Mouse (Mus musculus) heart, embryonic 13.5 days (tissue): Measurements from ENCODE around the gene Sin3b. TPM values are rescaled to one million over a fixed set of nuclear protein-coding genes. Genes with fewer than 3 reads are reported as not detected.

Experiments used
- ATAC-seq: fragments of 200-750 bp; cut with Nextera tagmentation; 2 replicates; pipeline ENCODE4 v1.8.0; 2017; ENCODE audit warnings: moderate TSS enrichment; ENCODE audit not compliant: insufficient number of reproducible peaks, low FRiP score, low TSS enrichment; ENCODE audit errors: extremely low read depth
- H3K27ac ChIP-seq: fragments of 300-500 bp; sonication (generic); replicated peaks from 2 replicates; pipeline ENCODE4 v1.5.1; 2015; ENCODE audit warnings: moderate library complexity, mild to moderate bottlenecking, inconsistent platforms
- H3K27me3 ChIP-seq: fragments of 300-500 bp; sonication (generic); replicated peaks from 2 replicates; pipeline ENCODE4 v1.6.1; 2015; ENCODE audit warnings: mild to moderate bottlenecking, inconsistent platforms
- H3K36me3 ChIP-seq: fragments of 300-500 bp; sonication (generic); 2 replicates; pipeline ENCODE4 v1.6.1; 2015; ENCODE audit warnings: mild to moderate bottlenecking, inconsistent platforms
- H3K4me1 ChIP-seq: fragments of 300-500 bp; sonication (generic); 2 replicates; pipeline ENCODE4 v1.6.1; 2015; ENCODE audit warnings: inconsistent platforms
- H3K4me2 ChIP-seq: fragments of 300-500 bp; sonication (generic); 2 replicates; pipeline ENCODE4 v1.6.1; 2015; ENCODE audit warnings: inconsistent platforms, mild to moderate bottlenecking, moderate library complexity
- H3K4me3 ChIP-seq: fragments of 300-500 bp; sonication (generic); 2 replicates; pipeline ENCODE4 v1.5.1; 2015; ENCODE audit warnings: moderate library complexity, mild to moderate bottlenecking, inconsistent platforms
- H3K9ac ChIP-seq: fragments of 300-500 bp; sonication (generic); 2 replicates; pipeline ENCODE4 v1.6.1; 2015; ENCODE audit warnings: inconsistent platforms, mild to moderate bottlenecking, moderate library complexity
- H3K9me3 ChIP-seq: fragments of 300-500 bp; sonication (generic); 2 replicates; pipeline ENCODE4 v1.6.1; 2016; ENCODE audit warnings: inconsistent platforms
- WGBS: fragments of 180-500 bp; shearing (Covaris S2); methylation state at CpG from one replicate; pipeline ENCODE4 v1.1.7; 2015; ENCODE audit warnings: mixed read lengths; 5-methylcytosine and 5-hydroxymethylcytosine counted together
- polyA plus RNA-seq: library from polyadenylated mRNA; unstranded; fragments of >200 nt; fragmentation: Nextera tagmentation; extraction: Ambion mirVana; gene quantifications from 2 replicates; pipeline ENCODE4 v1.2.1, GENCODE M21; 2015

The Sin3b gene
- polyA plus RNA-seq, 1 experiment from 2014 or later = 161 TPM

DNA sequence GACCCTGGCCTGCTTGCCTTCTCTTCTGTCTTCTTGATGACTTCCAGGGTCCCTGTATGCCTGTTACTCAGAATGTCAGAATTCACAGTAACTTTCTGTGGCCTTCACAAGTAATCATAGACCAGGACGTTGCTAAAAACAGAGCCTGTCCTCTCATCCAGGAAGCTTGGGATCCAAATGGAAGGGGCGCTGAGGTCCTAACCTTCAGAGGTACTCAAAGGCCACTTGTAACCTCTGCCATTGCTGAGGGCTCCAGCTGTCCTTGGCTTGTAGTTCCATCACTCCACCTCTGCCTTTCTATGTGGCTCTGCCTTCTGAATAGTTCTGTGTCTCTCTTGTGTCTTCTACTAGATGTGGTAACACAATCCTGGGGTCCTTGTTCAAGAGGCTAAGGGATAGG, 30.7 kb downstream of the Sin3b start:
- Histone ChIP-seq H3K9ac (no peak overlapping the region), H3K4me1 (no peaks in the 10 kb centered on the region), H3K4me3 (no peak overlapping the region), H3K27me3 (no peaks in the 10 kb centered on the region), H3K27ac (no peak overlapping the region), H3K4me2 (no peak overlapping the region), H3K36me3 (peaks cover 97% of the 10 kb centered on the region), H3K9me3 (no peaks in the 10 kb centered on the region)
- 80% methylated on average over 2 of the region's 2 CpGs for WGBS
- ATAC-seq = no peak

DNA sequence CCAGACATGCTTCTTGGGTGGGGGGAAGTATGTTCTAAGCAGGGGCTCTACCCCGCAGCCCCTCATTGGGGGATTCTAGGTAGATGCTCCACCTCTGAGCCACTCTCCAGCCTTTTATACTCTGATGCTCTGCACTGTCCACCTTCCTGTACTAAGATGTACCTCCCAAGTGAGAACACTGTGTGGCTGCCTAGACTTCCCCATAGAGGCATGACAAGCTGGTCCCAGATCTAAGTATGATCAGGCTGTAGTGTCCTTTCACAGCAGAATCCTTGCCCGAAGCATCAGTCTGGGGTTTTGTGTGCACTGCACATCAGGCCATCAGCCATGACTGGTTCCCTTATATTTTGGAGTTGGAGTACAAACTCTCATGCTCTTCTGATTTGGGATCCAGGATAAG, 32.9 kb downstream of the Sin3b start:
- Histone ChIP-seq H3K4me3 (no peak overlapping the region), H3K27me3 (no peaks in the 10 kb centered on the region), H3K4me2 (no peak overlapping the region), H3K9ac (no peak overlapping the region), H3K4me1 (no peaks in the 10 kb centered on the region), H3K36me3 (peaks cover 79% of the 10 kb centered on the region), H3K27ac (no peak overlapping the region), H3K9me3 (no peaks in the 10 kb centered on the region)
- ATAC-seq = no peak
- WGBS = 84% methylated on average over 2 of the region's 2 CpGs

DNA sequence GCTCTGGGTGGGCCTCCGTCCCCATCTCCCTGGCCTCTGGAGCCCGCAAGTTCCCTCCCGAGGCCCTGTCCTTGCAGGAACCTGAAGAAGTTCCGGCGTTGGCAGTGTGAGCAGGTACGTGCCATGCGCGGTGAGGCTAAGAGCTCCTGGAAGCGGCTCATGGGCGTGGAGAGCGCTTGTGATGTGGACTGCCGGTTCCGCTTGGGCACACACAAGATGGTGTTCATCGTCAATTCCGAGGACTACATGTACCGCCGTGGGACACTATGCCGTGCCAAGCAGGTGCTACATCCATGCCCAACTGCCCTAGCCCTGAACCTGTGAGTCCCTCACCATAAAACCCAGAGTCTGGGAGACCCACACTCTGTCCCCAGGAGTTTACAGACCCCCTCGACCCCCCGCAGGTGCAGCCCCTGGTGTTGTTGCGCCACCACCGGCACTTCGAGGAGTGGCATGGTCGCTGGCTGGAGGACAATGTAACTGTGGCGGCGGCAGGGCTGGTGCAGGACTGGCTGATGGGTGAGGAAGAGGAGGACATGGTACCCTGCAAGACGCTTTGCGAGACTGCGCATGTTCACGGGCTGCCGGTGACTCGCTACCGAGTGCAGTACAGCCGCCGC, 33.8 kb downstream of the Sin3b start:
- H3K9ac ChIP-seq = no peak overlapping the region
- H3K27me3 ChIP-seq = no peaks in the 10 kb centered on the region
- no peak overlapping the region for H3K4me2 ChIP-seq
- WGBS = 94% methylated on average over 35 of the region's 35 CpGs
- no peaks in the 10 kb centered on the region for H3K9me3 ChIP-seq
- no peak overlapping the region for H3K27ac ChIP-seq
- no peak overlapping the region for H3K4me3 ChIP-seq
- H3K4me1 ChIP-seq = 0 out of 2 replicates have a peak, but pooled peaks cover 2% of the 10 kb centered on the region
- no peak for ATAC-seq
- peaks cover 70% of the 10 kb centered on the region for H3K36me3 ChIP-seq

DNA sequence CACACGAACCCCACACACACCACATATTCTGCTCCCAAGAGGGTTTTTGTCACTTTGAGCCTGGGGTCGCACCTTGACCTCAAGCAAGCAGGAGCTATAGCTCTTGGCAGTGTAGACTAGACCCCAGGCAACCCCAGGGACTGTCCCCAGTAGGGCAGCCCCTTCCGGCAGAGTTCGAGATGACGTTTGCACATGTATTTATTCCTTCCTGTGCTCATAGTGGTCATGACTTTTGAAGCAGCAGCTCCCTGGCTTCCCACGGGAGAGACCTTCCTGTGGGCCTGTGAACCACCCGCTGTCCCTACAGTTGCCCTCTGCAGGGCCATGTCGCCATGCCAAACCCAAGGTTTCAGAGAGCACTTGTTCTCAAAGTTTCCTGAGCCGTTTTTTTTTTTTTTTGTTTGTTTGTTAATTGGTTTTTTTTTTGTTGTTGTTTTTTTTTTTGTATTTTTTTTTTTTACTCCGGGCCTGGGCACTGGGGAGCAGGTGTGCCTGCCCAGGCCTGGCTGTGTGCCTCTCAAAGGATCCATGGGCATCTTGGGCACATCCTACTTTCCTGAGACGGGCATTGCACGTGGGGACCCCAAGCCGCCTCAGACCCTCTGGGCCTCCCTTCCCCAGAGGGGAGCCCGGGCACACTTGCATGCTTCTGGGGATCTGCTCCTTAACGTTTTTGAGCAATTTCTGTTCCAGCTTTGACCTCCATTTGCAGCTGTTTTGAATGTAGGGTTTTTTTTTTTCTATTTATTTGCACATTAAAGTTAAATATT, 34.5 kb downstream of the Sin3b start:
- Histone ChIP-seq H3K4me3 (no peak overlapping the region), H3K27ac (no peak overlapping the region), H3K27me3 (no peaks in the 10 kb centered on the region), H3K9ac (no peak overlapping the region), H3K36me3 (peaks cover 63% of the 10 kb centered on the region), H3K4me2 (no peak overlapping the region), H3K9me3 (no peaks in the 10 kb centered on the region), H3K4me1 (0 out of 2 replicates have a peak, but pooled peaks cover 2% of the 10 kb centered on the region)
- 89% methylated on average over 15 of the region's 15 CpGs for WGBS
- ATAC-seq = no peak

DNA sequence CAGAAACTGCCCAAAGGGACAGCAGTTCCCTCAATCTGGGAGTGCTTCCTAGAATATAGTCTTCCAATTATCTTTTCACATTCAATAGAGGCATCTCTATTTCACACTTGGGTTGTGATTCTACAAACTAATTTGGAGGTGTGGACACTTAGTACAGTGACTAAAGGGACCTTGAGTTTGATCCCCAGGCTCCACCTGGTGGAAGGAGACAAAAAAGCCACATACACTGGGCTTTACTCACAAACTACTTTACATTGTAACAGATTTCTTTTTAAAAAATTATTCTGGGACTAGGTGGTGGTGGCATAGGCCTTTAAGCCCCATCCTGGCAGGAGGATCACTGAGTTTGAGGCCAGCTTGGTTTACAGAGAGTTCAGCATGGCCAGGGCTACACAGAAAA, 35.2 kb downstream of the Sin3b start:
- H3K27ac ChIP-seq = no peak overlapping the region
- ATAC-seq = no peak
- no peaks in the 10 kb centered on the region for H3K9me3 ChIP-seq
- H3K9ac ChIP-seq = no peak overlapping the region
- 0 out of 2 replicates have a peak, but pooled peaks cover 2% of the 10 kb centered on the region for H3K4me1 ChIP-seq
- H3K4me3 ChIP-seq = no peak overlapping the region
- no peaks in the 10 kb centered on the region for H3K27me3 ChIP-seq
- no peak overlapping the region for H3K4me2 ChIP-seq
- H3K36me3 ChIP-seq = peaks cover 56% of the 10 kb centered on the region

DNA sequence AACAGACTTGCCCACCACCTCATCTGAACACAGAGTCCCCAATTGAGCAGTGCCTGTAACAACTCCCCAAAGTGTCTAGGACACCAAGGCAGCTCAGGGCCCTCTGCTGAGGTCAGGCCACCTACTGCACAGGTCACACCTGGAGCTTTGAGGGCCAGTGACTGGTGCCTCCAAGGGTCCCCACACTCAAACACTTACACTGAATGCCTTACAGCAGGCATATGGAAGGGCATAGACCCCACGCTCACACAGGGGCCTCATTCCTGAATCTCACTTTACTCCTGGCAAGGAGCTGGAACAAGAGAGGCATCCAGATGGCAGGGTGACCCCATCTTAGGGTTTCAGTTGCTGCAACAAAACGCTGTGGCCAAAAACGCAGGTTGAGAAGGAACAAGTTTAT, 37.1 kb downstream of the Sin3b start:
- peaks cover 39% of the 10 kb centered on the region for H3K36me3 ChIP-seq
- no peak for ATAC-seq
- no peaks in the 10 kb centered on the region for H3K9me3 ChIP-seq
- H3K4me3 ChIP-seq = no peak overlapping the region
- no peak overlapping the region for H3K9ac ChIP-seq
- H3K27me3 ChIP-seq = no peaks in the 10 kb centered on the region
- WGBS = 73% methylated on average over 3 of the region's 3 CpGs
- H3K4me1 ChIP-seq = 0 out of 2 replicates have a peak, but pooled peaks cover 2% of the 10 kb centered on the region
- no peak overlapping the region for H3K4me2 ChIP-seq
- H3K27ac ChIP-seq = no peak overlapping the region

DNA sequence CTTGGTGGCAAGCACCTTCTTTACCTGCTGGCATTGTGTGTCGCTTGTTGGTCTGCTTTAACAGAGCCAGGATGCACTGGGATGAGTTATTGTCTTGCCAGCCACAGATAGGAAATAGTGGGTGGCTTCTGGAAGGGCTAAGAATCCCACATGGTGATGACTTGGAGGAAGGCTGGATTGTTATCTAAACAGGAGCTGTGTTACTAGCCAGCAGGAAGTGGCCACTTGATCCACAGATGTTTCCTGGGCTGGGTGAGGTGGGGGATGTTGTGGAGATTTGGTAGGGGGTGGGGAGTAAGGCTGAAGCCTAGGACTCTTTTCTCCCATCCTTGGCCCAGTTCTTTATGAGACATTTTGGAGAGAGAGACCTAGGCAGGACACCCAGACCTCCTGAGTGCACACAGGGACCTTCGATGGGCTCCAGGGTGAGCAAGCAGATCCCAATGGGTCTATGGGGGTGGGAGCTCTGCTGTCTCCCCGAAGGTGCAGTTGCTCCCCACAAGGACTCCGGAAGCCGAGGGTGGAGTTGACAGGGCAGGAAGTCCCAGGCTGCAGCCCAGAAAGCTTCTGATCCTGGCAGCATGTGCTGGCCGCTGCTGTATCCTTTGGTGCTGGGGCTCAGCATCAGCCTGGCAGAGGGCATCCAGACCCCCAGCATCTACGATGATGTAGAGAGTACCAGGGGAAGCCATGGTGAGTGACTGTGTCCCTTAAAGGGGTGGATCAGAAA, 38.4 kb downstream of the Sin3b start, which contains the start of gene F2rl3:
TSS of gene F2rl3 (plus strand) at position 559 of the 730 bp plus-strand sequence.
- H3K27me3 ChIP-seq = no peaks in the 10 kb centered on the region
- 59% methylated on average over 7 of the region's 7 CpGs for WGBS
- H3K36me3 ChIP-seq = peaks cover 27% of the 10 kb centered on the region
- no peak for ATAC-seq
- no peaks in the 10 kb centered on the region for H3K9me3 ChIP-seq
- H3K4me1 ChIP-seq = 0 out of 2 replicates have a peak, but pooled peaks cover 2% of the 10 kb centered on the region
- H3K9ac ChIP-seq = no peak within 1 kb of the TSS
- H3K4me3 ChIP-seq = no peak within 1 kb of the TSS
- H3K27ac ChIP-seq = no peak within 1 kb of the TSS
- peak within 1 kb of the TSS; percentile 6; the same call in 1 of the 2 replicates for H3K4me2 ChIP-seq

DNA sequence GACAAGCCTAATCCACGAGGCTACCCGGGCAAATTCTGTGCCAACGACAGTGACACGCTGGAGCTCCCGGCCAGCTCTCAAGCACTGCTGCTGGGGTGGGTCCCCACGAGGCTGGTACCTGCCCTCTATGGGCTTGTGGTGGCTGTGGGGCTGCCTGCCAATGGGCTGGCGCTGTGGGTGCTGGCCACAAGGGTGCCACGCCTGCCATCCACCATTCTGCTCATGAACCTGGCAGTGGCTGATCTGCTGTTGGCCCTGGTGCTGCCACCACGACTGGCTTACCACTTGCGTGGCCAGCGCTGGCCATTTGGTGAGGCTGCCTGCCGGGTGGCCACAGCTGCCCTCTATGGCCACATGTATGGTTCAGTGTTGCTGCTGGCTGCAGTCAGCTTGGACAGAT, 39.2 kb downstream of the Sin3b start:
- H3K4me2 ChIP-seq = peak overlapping the region; percentile 6; the same call in 1 of the 2 replicates
- H3K9me3 ChIP-seq = no peaks in the 10 kb centered on the region
- no peak for ATAC-seq
- H3K9ac ChIP-seq = no peak overlapping the region
- no peak overlapping the region for H3K4me3 ChIP-seq
- H3K27ac ChIP-seq = no peak overlapping the region
- H3K4me1 ChIP-seq = peaks cover 2% of the 10 kb centered on the region; the same call in 1 of the 2 replicates
- H3K36me3 ChIP-seq = peaks cover 18% of the 10 kb centered on the region
- 76% methylated on average over 12 of the region's 12 CpGs for WGBS
- no peaks in the 10 kb centered on the region for H3K27me3 ChIP-seq

DNA sequence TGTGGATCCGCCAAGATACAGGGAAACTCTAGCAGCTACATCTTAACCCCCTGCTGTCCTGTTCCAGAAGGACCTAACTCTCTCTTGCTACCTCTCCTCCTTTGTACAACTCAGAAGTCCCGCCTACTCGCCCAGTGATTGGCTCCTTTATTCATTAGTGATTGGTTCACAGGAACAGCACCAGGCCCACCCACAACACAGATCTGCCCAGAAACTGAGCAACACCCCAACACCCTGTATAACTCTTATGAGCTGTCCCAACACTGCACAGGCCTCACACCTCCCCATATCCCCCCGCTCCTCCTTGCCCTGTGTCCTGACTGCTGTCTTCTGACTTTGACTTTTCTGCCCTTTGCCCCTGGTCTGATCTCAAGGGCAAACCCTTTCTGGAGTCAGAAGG, 42.6 kb downstream of the Sin3b start:
- H3K9ac ChIP-seq = no peak overlapping the region
- H3K4me3 ChIP-seq = no peak overlapping the region
- 61% methylated on average over 4 of the region's 4 CpGs for WGBS
- H3K4me1 ChIP-seq = peaks cover 2% of the 10 kb centered on the region; the same call in 1 of the 2 replicates
- H3K4me2 ChIP-seq = no peak overlapping the region
- no peak overlapping the region for H3K27ac ChIP-seq
- no peaks in the 10 kb centered on the region for H3K27me3 ChIP-seq
- ATAC-seq = no peak
- no peaks in the 10 kb centered on the region for H3K9me3 ChIP-seq
- no peaks in the 10 kb centered on the region for H3K36me3 ChIP-seq

DNA sequence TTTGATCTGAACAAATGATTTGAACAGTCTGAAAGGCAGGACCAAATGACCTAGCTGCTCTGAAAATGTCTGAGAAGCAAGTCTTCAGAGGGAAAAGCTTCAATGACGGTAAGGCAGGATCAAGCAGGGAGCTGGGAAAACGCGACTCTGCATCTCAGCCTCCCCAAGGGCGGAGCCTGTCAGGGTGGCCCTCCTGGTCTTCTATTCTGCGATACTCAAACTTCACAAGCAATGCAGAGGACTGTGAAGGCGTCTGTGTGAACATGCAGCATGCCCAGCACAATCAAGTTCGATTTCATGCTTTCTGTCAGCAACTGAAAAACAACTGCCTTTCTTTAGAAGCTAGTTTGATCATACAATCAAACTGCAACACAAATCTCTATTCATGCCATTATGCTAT, 43.7 kb downstream of the Sin3b start:
- no peaks in the 10 kb centered on the region; the same call in 1 of the 2 replicates for H3K4me1 ChIP-seq
- H3K27me3 ChIP-seq = no peaks in the 10 kb centered on the region
- WGBS = 30% methylated on average over 7 of the region's 7 CpGs
- H3K9me3 ChIP-seq = no peaks in the 10 kb centered on the region
- ATAC-seq = no peak
- no peak overlapping the region for H3K9ac ChIP-seq
- H3K4me3 ChIP-seq = no peak overlapping the region
- no peaks in the 10 kb centered on the region for H3K36me3 ChIP-seq
- H3K4me2 ChIP-seq = no peak overlapping the region
- H3K27ac ChIP-seq = no peak overlapping the region

DNA sequence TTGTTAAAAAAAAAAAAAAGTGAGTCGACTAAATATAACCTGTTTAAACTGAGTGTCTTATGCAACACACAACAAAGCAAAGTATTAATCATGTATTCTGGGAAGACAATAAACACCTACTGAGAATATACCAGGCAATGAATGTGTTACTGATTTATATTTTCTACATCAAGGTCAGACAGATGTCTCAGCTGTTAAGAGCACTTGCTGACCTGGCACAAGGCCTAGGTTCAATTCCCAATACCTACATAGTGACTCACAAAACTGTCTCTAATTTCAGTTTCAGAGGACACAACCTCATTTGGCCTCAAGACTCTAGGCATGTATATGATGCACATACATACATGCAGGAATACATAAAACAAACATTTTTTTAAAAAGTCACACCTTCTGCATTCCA, 54.7 kb downstream of the Sin3b start:
- Histone ChIP-seq H3K4me1 (no peaks in the 10 kb centered on the region), H3K4me3 (no peak overlapping the region), H3K27ac (no peak overlapping the region), H3K27me3 (no peaks in the 10 kb centered on the region), H3K36me3 (no peaks in the 10 kb centered on the region), H3K9me3 (no peaks in the 10 kb centered on the region), H3K4me2 (no peak overlapping the region), H3K9ac (no peak overlapping the region)
- no peak for ATAC-seq
- WGBS = 81% methylated on average over 1 of the region's 1 CpGs
